Mouse (Mus musculus): ENCODE measurements around the gene Brd4.

The Brd4 gene

GRCm38 (mm10) chr17:32295901-32296300, 11.4 kb upstream of the Brd4 start:
- Histone ChIP-seq H3K27me3 (ENCODE audit: control insufficient read depth, insufficient read depth, low read length, poor library complexity, severe bottlenecking) (no peaks in the 10 kb centered on the region), H3K36me3 (ENCODE audit: control insufficient read depth, insufficient read depth, low read length, poor library complexity, severe bottlenecking) (no peaks in the 10 kb centered on the region)
- no peak for DNase-seq (ENCODE audit: low read depth, low spot score)

GRCm38 (mm10) chr17:32295160-32295559, 10.6 kb upstream of the Brd4 start:
- no peaks in the 10 kb centered on the region for H3K36me3 ChIP-seq (ENCODE audit: control insufficient read depth, insufficient read depth, low read length, poor library complexity, severe bottlenecking)
- H3K27me3 ChIP-seq (ENCODE audit: control insufficient read depth, insufficient read depth, low read length, poor library complexity, severe bottlenecking), result no peaks in the 10 kb centered on the region
- no peak for DNase-seq (ENCODE audit: low read depth, low spot score)

GRCm38 (mm10) chr17:32285138-32285670, 682 bp upstream of the Brd4 start:
- H3K27me3 ChIP-seq (ENCODE audit: control insufficient read depth, insufficient read depth, low read length, poor library complexity, severe bottlenecking), result no peaks in the 10 kb centered on the region
- no peak for DNase-seq (ENCODE audit: low read depth, low spot score)
- H3K36me3 ChIP-seq (ENCODE audit: control insufficient read depth, insufficient read depth, low read length, poor library complexity, severe bottlenecking), result no peaks in the 10 kb centered on the region

- peak; percentile 81 for DNase-seq (ENCODE audit: low read depth, low spot score)
- Histone ChIP-seq H3K27me3 (ENCODE audit: control insufficient read depth, insufficient read depth, low read length, poor library complexity, severe bottlenecking) (no peaks in the 10 kb centered on the region), H3K36me3 (ENCODE audit: control insufficient read depth, insufficient read depth, low read length, poor library complexity, severe bottlenecking) (no peaks in the 10 kb centered on the region)
These were observed 726 bp downstream of the Brd4 start for GRCm38 (mm10) chr17:32283771-32284221.

DNA sequence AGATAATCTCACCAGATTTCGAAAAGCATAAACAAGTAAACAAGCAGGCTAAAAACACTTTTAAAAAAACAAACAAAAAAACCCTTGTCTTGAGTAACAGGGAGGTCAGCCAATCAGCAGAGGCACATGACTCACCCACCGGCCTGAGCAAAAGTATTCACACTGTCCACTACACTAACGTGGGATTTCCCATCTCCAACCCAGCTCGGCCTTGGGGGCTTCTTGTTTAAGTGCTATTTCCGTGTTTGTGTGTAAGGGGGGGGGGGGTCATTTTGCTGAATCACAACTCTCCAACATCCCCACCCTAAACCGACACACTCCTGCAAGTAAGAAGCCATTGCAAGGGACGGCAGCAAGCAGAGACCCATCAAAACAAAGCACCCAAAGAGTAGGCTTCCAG, 1.2 kb downstream of the Brd4 start:
- Histone ChIP-seq H3K36me3 (ENCODE audit: control insufficient read depth, insufficient read depth, low read length, poor library complexity, severe bottlenecking) (no peaks in the 10 kb centered on the region), H3K27me3 (ENCODE audit: control insufficient read depth, insufficient read depth, low read length, poor library complexity, severe bottlenecking) (no peaks in the 10 kb centered on the region)
- DNase-seq (ENCODE audit: low read depth, low spot score), result no peak

- Histone ChIP-seq H3K27me3 (ENCODE audit: control insufficient read depth, insufficient read depth, low read length, poor library complexity, severe bottlenecking) (no peaks in the 10 kb centered on the region), H3K36me3 (ENCODE audit: control insufficient read depth, insufficient read depth, low read length, poor library complexity, severe bottlenecking) (no peaks in the 10 kb centered on the region)
- DNase-seq (ENCODE audit: low read depth, low spot score), result no peak
These were observed 2.8 kb downstream of the Brd4 start for GRCm38 (mm10) chr17:32281611-32282310.

DNA sequence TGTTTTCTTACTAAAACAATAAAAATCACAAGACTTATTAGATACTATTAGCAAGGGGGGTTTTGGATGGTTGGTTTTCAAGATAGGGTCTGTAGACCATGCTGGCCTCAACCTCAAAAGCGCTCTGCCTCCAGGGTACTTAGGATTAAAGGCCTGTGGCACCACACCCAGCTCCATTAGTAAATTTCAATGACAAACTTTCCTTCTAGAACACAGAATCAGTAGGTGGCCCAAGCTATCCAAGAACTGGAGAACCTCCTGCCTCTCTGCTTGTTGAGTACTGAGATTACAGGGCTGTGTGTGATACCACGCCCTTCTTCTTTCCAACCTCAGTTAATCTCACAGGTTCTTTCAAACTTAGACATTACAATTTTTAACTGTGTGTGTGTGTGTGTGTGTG, 3.4 kb downstream of the Brd4 start:
- no peaks in the 10 kb centered on the region for H3K36me3 ChIP-seq (ENCODE audit: control insufficient read depth, insufficient read depth, low read length, poor library complexity, severe bottlenecking)
- DNase-seq (ENCODE audit: low read depth, low spot score), result no peak
- H3K27me3 ChIP-seq (ENCODE audit: control insufficient read depth, insufficient read depth, low read length, poor library complexity, severe bottlenecking), result no peaks in the 10 kb centered on the region

- DNase-seq (ENCODE audit: low read depth, low spot score), result peak; percentile 32
- Histone ChIP-seq H3K27me3 (ENCODE audit: control insufficient read depth, insufficient read depth, low read length, poor library complexity, severe bottlenecking) (no peaks in the 10 kb centered on the region), H3K36me3 (ENCODE audit: control insufficient read depth, insufficient read depth, low read length, poor library complexity, severe bottlenecking) (no peaks in the 10 kb centered on the region)
These were observed 3.9 kb downstream of the Brd4 start for GRCm38 (mm10) chr17:32280575-32280974.

DNA sequence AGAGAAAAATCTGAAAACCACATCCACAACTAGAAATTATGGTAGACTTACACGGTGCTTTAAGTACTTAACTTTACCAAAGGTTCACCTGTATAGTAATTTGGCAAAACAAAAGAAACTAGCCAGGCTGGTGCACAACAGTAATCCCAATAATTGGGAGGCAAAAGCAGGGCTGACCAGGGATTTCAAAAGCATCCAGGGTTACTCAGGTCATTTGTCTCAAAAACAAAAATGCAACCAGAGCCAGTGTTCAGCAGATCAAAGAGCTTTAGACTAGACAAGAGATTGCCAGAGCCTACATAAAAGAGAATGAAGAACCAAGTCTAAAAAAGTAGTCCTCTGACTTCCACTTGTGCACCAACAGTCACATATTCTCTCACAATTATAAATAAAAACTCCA, 7.3 kb downstream of the Brd4 start:
- Histone ChIP-seq H3K36me3 (ENCODE audit: control insufficient read depth, insufficient read depth, low read length, poor library complexity, severe bottlenecking) (no peaks in the 10 kb centered on the region), H3K27me3 (ENCODE audit: control insufficient read depth, insufficient read depth, low read length, poor library complexity, severe bottlenecking) (no peaks in the 10 kb centered on the region)
- no peak for DNase-seq (ENCODE audit: low read depth, low spot score)

DNA sequence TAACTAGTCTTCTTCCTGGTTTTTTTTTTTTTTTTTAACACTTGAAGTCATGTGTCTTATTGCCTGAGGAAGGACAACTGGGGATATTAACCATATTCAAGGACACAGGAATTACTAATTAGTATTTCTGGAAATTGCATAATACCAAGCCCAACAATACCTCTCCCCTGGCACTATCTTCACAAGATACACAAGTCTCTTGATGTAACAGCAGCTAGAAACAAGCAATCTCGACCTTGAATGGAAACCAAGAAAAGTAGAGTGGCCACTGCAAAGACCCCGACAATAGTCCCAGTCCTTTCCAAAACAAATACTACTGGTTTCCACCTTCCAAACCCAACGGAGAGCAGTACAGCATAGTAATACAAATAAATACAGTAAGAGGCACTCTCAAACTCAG, 9.0 kb downstream of the Brd4 start:
- H3K27me3 ChIP-seq (ENCODE audit: control insufficient read depth, insufficient read depth, low read length, poor library complexity, severe bottlenecking), result no peaks in the 10 kb centered on the region
- no peak for DNase-seq (ENCODE audit: low read depth, low spot score)

GRCm38 (mm10) chr17:32269151-32269550, 15.4 kb downstream of the Brd4 start:
- DNase-seq (ENCODE audit: low read depth, low spot score), result no peak
- Histone ChIP-seq H3K36me3 (ENCODE audit: control insufficient read depth, insufficient read depth, low read length, poor library complexity, severe bottlenecking) (no peaks in the 10 kb centered on the region), H3K27me3 (ENCODE audit: control insufficient read depth, insufficient read depth, low read length, poor library complexity, severe bottlenecking) (no peaks in the 10 kb centered on the region)

More for the DNA sequence above, 9.0 kb downstream of the Brd4 start:
- H3K36me3 ChIP-seq (ENCODE audit: control insufficient read depth, insufficient read depth, low read length, poor library complexity, severe bottlenecking), result no peaks in the 10 kb centered on the region

DNA sequence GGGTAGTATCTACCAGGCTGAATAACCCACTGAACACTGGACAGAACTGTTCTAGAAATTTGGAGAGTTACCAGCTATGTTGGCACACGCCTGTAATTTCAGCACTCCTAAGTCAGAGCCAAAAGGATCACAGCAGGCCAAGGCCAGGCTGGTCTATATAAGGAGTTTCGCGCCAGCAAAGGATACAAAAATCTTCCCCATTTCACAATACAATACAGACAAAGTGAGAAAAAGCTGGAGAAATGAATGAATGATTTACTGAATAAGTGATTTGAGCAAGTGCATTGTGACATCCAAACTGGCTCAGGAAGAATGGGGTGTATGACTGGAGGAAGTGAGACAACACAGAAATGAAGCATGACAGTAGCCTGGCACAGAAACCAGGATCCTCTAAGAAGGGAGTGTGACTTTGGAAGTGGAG, 16.0 kb downstream of the Brd4 start:
- Histone ChIP-seq H3K36me3 (ENCODE audit: control insufficient read depth, insufficient read depth, low read length, poor library complexity, severe bottlenecking) (no peaks in the 10 kb centered on the region), H3K27me3 (ENCODE audit: control insufficient read depth, insufficient read depth, low read length, poor library complexity, severe bottlenecking) (no peaks in the 10 kb centered on the region)
- no peak for DNase-seq (ENCODE audit: low read depth, low spot score)

DNA sequence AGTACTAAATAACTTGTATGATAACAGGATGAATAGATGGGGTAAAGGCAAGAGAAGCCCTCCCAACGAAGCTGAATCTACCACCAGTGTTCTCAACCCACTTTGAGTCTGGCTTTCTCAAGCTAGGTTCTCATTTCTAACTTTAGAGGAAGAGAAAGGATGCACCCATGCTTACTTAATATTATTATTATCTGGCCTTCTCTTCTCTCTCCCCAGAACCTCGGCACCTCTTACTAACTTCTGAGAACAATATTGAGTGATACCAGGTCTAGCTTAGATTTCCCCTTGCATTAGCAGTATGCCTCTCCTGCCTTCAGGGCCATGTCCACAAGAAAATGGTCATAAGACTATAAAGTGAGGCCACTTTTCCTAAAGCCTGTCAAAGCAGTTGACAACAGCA, 16.4 kb downstream of the Brd4 start:
- no peak for DNase-seq (ENCODE audit: low read depth, low spot score)
- Histone ChIP-seq H3K36me3 (ENCODE audit: control insufficient read depth, insufficient read depth, low read length, poor library complexity, severe bottlenecking) (no peaks in the 10 kb centered on the region), H3K27me3 (ENCODE audit: control insufficient read depth, insufficient read depth, low read length, poor library complexity, severe bottlenecking) (no peaks in the 10 kb centered on the region)

DNA sequence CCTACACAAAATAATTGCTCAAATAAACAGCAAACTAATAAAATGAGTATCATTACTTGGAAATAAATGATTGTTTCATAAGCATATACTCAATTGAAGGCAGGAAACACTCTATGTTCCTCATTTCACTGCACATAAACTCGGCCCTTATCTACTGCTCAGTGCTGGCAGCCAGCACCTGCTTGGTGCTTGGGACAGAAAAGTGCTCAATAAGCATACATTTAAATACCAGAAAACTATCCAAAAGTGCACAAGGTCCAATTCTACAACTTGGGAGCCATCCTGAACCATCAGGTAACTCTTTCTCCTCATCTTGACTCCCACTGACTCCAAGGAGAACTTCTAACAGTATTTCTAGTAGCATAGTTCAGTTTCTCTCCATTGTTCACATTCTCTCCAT, 16.9 kb downstream of the Brd4 start:
- no peak for DNase-seq (ENCODE audit: low read depth, low spot score)
- H3K27me3 ChIP-seq (ENCODE audit: control insufficient read depth, insufficient read depth, low read length, poor library complexity, severe bottlenecking), result no peaks in the 10 kb centered on the region
- no peaks in the 10 kb centered on the region for H3K36me3 ChIP-seq (ENCODE audit: control insufficient read depth, insufficient read depth, low read length, poor library complexity, severe bottlenecking)

- no peak for DNase-seq (ENCODE audit: low read depth, low spot score)
- H3K36me3 ChIP-seq (ENCODE audit: control insufficient read depth, insufficient read depth, low read length, poor library complexity, severe bottlenecking), result no peaks in the 10 kb centered on the region
- H3K27me3 ChIP-seq (ENCODE audit: control insufficient read depth, insufficient read depth, low read length, poor library complexity, severe bottlenecking), result no peaks in the 10 kb centered on the region
These were observed 20.9 kb downstream of the Brd4 start for GRCm38 (mm10) chr17:32263672-32264071.

Data from splenic B cell, adult 2 months (primary cell).